Mouse (Mus musculus) CD4-positive, CD25-positive, alpha-beta regulatory T cell, adult 2 months (primary cell): ENCODE measurements around the gene Elovl3.
A peak's percentile ranks its signal among the peaks of the same experiment; 100 is the strongest.
"Not testable (repeated sequence)": the region's sequence is repeated elsewhere in the genome, so short reads cannot be mapped to it uniquely, and the experiment has no call there.

Experiments used
- DNase-seq: peaks from one replicate; pipeline ENCODE4 v3.0.0-alpha.2; 2012; ENCODE audit warnings: low read depth, low spot score

Elovl3 gene

GRCm38 (mm10) chr19:46135789-46136638, 4.3 kb downstream of the Elovl3 start:
- peak; percentile 89 for DNase-seq

GRCm38 (mm10) chr19:46136639-46137580, 5.2 kb downstream of the Elovl3 start:
- DNase-seq: peak; percentile 90

- no peak for DNase-seq
Measured at GRCm38 (mm10) chr19:46140324-46140723, 8.6 kb downstream of the Elovl3 start.

- no peak for DNase-seq
Measured at GRCm38 (mm10) chr19:46141091-46141490, 9.4 kb downstream of the Elovl3 start.

DNA sequence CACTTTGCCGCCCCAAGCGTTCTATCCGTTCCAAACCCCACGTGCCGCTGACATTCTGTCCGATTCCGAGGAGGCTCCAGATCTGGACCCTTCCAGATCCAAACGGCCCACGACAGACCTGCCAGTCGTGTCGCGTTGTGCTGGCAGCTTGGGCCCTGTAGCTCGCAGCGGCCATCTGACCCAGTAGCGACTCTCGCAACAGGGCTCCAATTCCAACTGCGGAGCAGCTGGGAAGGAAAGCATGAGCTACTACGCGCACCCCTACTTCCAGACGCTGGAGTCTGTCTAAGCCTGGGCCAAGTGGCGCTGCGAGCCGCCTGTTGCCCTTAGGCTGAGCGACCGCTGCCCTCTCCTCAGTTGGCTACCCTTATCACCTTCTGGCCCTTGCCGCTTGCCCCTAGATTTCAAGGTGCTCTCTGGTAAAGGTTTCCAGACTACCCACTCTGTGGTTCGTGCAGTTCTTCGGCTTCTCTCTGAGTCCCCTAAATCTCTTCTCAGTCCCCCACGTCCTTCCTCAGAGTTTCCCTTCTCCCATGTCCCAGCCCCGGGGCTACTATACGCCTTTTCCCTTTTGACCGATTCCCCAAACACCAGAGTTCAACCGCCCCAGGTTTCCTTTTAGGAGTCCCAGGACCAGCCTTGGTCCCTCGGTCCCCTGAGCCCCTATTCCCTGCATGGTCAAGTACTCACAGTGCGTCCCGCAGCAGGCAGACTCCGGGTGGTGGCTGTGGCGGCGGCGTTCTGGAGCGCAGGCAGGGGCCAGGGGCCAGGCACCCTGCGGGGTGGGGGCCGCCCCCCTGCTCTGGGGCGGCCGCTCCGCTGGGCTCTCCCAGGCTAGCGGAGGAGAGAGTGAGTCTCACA, 16.0 kb downstream of the Elovl3 start, which contains the start of gene Pitx3:
Pitx3 (minus strand) TSS at position 816 of the 861 bp plus-strand sequence.
- DNase-seq: no peak

DNA sequence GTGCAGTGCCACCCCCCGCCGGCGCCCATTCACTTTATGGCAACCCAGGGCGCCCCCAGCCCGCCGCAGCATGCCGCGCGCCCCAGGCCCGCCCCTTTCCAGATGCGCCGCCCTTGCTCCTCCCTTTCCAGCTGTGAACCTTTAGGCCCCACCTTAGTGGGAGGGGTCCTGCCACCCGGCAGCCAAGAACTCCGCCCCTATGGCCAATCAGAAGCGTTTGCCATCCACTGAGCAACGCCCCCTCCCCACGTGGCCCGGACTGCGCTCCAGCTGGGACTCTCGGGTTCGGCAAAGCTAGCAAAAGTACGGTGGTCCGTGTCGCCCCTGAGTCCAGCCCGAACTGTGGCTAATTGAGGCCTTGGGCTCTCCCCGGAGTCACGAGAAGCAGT, 16.7 kb downstream of the Elovl3 start:
- DNase-seq: peak; percentile 85

- no peak for DNase-seq
Measured at GRCm38 (mm10) chr19:46149091-46149490, 17.4 kb downstream of the Elovl3 start.

GRCm38 (mm10) chr19:46152127-46152803, 20.6 kb downstream of the Elovl3 start, which contains the start of gene Gbf1:
TSS of gene Gbf1 (plus strand) at chr19:46152509.
- peak; percentile 96 for DNase-seq

GRCm38 (mm10) chr19:46165950-46166349, 34.3 kb downstream of the Elovl3 start:
- DNase-seq: no peak

GRCm38 (mm10) chr19:46167169-46167568, 35.5 kb downstream of the Elovl3 start:
- DNase-seq: not testable (repeated sequence)

GRCm38 (mm10) chr19:46169396-46169795, 37.7 kb downstream of the Elovl3 start:
- DNase-seq: no peak

DNA sequence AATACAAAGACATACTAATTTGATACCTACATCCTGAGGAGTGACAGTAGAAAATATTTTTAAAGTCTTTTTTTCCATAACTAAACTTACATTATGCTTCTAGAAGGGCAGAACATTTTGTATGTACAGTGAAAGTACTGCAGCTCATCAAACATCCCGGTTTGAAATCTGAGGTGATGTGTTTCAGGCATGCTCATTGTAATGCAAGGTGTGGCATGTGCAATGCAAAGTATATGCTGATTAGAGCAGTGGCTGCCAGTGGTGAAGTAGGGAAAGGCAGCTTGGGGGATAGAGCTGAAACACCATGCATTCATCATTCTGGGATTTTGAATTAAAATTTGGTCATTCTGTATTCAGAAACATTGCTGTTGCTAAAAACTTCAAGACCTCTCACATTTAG, 38.2 kb downstream of the Elovl3 start:
- no peak for DNase-seq

DNA sequence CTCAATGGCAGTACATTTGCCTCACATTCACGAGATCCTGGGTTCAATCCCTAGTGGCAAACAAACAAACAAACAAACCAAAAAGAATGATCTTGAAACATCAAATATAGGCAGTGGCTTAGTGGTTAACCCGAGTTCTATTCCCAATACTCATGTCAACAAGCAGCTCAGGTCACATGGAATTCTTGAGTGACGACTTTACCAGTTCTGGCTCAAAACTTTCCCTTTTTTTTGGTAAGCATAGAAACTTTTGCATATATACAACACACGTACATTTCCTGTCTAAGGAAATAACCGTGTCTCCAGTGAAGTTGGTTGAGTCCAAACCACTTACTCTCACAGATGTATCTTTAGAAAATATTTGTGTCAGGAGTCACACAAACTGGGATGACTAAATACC, 40.8 kb downstream of the Elovl3 start:
- no peak for DNase-seq

DNA sequence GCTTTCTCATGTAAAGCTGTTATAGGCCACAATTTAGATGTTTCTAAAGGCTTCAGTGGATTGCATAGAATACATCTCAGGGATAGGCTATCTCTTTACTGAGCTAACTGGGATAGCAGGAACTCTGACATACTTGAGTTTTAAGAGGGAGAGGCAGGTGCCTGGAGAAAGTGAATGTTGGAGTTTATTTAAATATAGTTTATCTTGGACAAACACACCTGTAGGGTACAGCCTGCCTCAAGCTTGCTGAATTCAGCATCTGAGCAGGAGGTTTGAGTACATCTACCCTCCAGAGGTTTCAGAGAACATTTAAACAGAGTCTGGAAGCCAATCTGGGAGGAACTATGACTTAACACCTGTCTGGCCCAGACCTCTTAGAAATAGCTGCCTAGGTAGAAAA, 43.5 kb downstream of the Elovl3 start:
- DNase-seq: no peak

- no peak for DNase-seq
Measured at GRCm38 (mm10) chr19:46177046-46177445, 45.3 kb downstream of the Elovl3 start.

DNA sequence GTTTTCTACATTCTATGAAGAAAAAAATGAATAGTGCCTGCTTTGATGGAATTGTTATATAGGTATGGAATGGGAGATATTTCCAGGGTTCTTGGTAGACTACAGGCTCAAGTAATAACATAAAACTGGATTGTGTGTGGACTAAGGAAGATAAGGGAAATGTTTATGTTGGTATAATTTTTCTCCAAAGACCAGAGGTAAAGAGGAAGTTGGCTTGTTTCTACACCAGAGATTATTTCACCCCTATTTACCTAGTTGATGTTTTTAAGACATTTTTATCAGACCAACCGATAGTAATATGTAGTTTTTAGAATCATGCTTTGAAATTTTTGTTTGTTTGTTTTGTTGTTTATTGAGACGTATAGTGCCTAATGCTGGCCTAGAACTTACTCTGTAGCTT, 48.6 kb downstream of the Elovl3 start:
- no peak for DNase-seq

GRCm38 (mm10) chr19:46182241-46182640, 50.5 kb downstream of the Elovl3 start:
- DNase-seq: no peak
